Mouse (Mus musculus) embryonic facial prominence, embryonic 13.5 days (tissue): Measurements from ENCODE around the gene Mapk8ip3. TPM values are rescaled to one million over a fixed set of nuclear protein-coding genes. Genes with fewer than 3 reads are reported as not detected.

Source experiments
- ATAC-seq: fragments of 200-750 bp; cut with Nextera tagmentation; 2 replicates; pipeline ENCODE4 v1.8.0; 2017; ENCODE audit warnings: low read depth; ENCODE audit not compliant: insufficient number of reproducible peaks, insufficient read depth, low FRiP score, low TSS enrichment
- H3K27ac ChIP-seq: fragments of 300-500 bp; sonication (generic); 2 replicates; pipeline ENCODE4 v1.5.1; 2015; ENCODE audit warnings: moderate library complexity, mild to moderate bottlenecking, inconsistent platforms
- H3K27me3 ChIP-seq: fragments of 300-500 bp; sonication (generic); 2 replicates; pipeline ENCODE4 v1.6.1; 2015; ENCODE audit warnings: mild to moderate bottlenecking, inconsistent platforms
- H3K36me3 ChIP-seq: fragments of 300-500 bp; sonication (generic); 2 replicates; pipeline ENCODE4 v1.6.1; 2015; ENCODE audit warnings: mild to moderate bottlenecking, inconsistent platforms
- H3K4me1 ChIP-seq: fragments of 300-500 bp; sonication (generic); 2 replicates; pipeline ENCODE4 v1.6.1; 2015; ENCODE audit warnings: inconsistent platforms
- H3K4me2 ChIP-seq: fragments of 300-500 bp; sonication (generic); 2 replicates; pipeline ENCODE4 v1.6.1; 2015; ENCODE audit warnings: moderate library complexity, mild to moderate bottlenecking, inconsistent platforms
- H3K4me3 ChIP-seq: fragments of 300-500 bp; sonication (generic); 2 replicates; pipeline ENCODE4 v1.5.1; 2015; ENCODE audit warnings: mild to moderate bottlenecking, inconsistent platforms
- H3K9ac ChIP-seq: fragments of 300-500 bp; sonication (generic); 2 replicates; pipeline ENCODE4 v1.6.1; 2015; ENCODE audit warnings: mild to moderate bottlenecking, inconsistent platforms
- H3K9me3 ChIP-seq: fragments of 300-500 bp; sonication (generic); 2 replicates; pipeline ENCODE4 v1.6.1; 2016; ENCODE audit warnings: inconsistent platforms
- WGBS: fragments of 180-500 bp; shearing (Covaris S2); methylation state at CpG from one replicate; pipeline ENCODE4 v1.1.7; 2015; ENCODE audit warnings: mixed read lengths; 5-methylcytosine and 5-hydroxymethylcytosine counted together
- polyA plus RNA-seq: library from polyadenylated mRNA; unstranded; fragments of >200 nt; fragmentation: Nextera tagmentation; extraction: Ambion mirVana; gene quantifications from 2 replicates; pipeline ENCODE4 v1.2.1, GENCODE M21; 2015

Mapk8ip3 gene
- polyA plus RNA-seq, 1 experiment from 2014 or later = 41.6 TPM

GRCm38 (mm10) chr17:24856589-24856988 is 80.2 kb downstream of the Mapk8ip3 start:
- Histone ChIP-seq H3K4me2 (no peak overlapping the region), H3K9me3 (no peaks in the 10 kb centered on the region), H3K36me3 (peaks cover 56% of the 10 kb centered on the region), H3K27me3 (peaks cover 3% of the 10 kb centered on the region), H3K9ac (no peak overlapping the region; the same call in 1 of the 2 replicates), H3K4me1 (peaks cover 2% of the 10 kb centered on the region; the same call in 1 of the 2 replicates), H3K27ac (no peak overlapping the region), H3K4me3 (no peak overlapping the region)
- no peak for ATAC-seq
- 89% methylated on average over 13 of the region's 13 CpGs for WGBS

- Histone ChIP-seq H3K27ac (no peak overlapping the region), H3K4me3 (no peak overlapping the region), H3K27me3 (peaks cover 9% of the 10 kb centered on the region), H3K4me1 (peaks cover 9% of the 10 kb centered on the region), H3K9me3 (no peaks in the 10 kb centered on the region), H3K9ac (no peak overlapping the region), H3K4me2 (no peak overlapping the region), H3K36me3 (peaks cover 50% of the 10 kb centered on the region)
- 73% methylated on average over 3 of the region's 3 CpGs for WGBS
- no peak for ATAC-seq
These were observed 80.8 kb downstream of the Mapk8ip3 start for GRCm38 (mm10) chr17:24855838-24856464.

- Histone ChIP-seq H3K9me3 (no peaks in the 10 kb centered on the region), H3K27ac (no peak overlapping the region), H3K4me2 (peak overlapping the region; percentile 86), H3K4me1 (peaks cover 17% of the 10 kb centered on the region), H3K9ac (peak overlapping the region; percentile 73; the same call in 1 of the 2 replicates), H3K4me3 (peak overlapping the region; percentile 76), H3K27me3 (peaks cover 14% of the 10 kb centered on the region), H3K36me3 (peaks cover 30% of the 10 kb centered on the region)
- 75% methylated on average over 10 of the region's 10 CpGs for WGBS
- ATAC-seq = no peak
These were observed 85.2 kb downstream of the Mapk8ip3 start for GRCm38 (mm10) chr17:24851381-24852125.

- no peaks in the 10 kb centered on the region for H3K9me3 ChIP-seq
- no peak for ATAC-seq
- H3K9ac ChIP-seq = peak overlapping the region; percentile 73
- H3K4me3 ChIP-seq = peak overlapping the region; percentile 76
- H3K27ac ChIP-seq = no peak overlapping the region
- 1% methylated on average over 20 of the region's 20 CpGs for WGBS
- peaks cover 17% of the 10 kb centered on the region for H3K4me1 ChIP-seq
- H3K36me3 ChIP-seq = peaks cover 22% of the 10 kb centered on the region
- H3K27me3 ChIP-seq = peaks cover 14% of the 10 kb centered on the region
- H3K4me2 ChIP-seq = peak overlapping the region; percentile 86
These were observed 86.0 kb downstream of the Mapk8ip3 start for GRCm38 (mm10) chr17:24850773-24851127.

- Histone ChIP-seq H3K36me3 (peaks cover 17% of the 10 kb centered on the region), H3K9ac (peak within 1 kb of the TSS; percentile 82), H3K4me3 (peak within 1 kb of the TSS; percentile 76), H3K9me3 (no peaks in the 10 kb centered on the region), H3K4me1 (peaks cover 17% of the 10 kb centered on the region), H3K4me2 (peak within 1 kb of the TSS; percentile 86), H3K27ac (peak within 1 kb of the TSS; percentile 88), H3K27me3 (peaks cover 14% of the 10 kb centered on the region)
- ATAC-seq = peak; percentile 99
- WGBS = under 1% methylated on average over 58 of the region's 58 CpGs
These were observed 86.6 kb downstream of the Mapk8ip3 start, which contains the start of gene Fahd1 for GRCm38 (mm10) chr17:24850065-24850772. Fahd1 (minus strand) TSS chr17:24850364.

- Histone ChIP-seq H3K36me3 (peaks cover 15% of the 10 kb centered on the region), H3K4me3 (peak overlapping the region; percentile 76), H3K9me3 (no peaks in the 10 kb centered on the region), H3K9ac (peak overlapping the region; percentile 82), H3K27me3 (peaks cover 16% of the 10 kb centered on the region), H3K27ac (peak overlapping the region; percentile 88), H3K4me2 (peak overlapping the region; percentile 86), H3K4me1 (peaks cover 17% of the 10 kb centered on the region)
- peak; percentile 45; the same call in 1 of the 2 replicates for ATAC-seq
- WGBS = under 1% methylated on average over 21 of the region's 21 CpGs
These were observed 87.1 kb downstream of the Mapk8ip3 start for GRCm38 (mm10) chr17:24849733-24850064.

GRCm38 (mm10) chr17:24848600-24849031 is 88.2 kb downstream of the Mapk8ip3 start:
- ATAC-seq = no peak
- Histone ChIP-seq H3K4me3 (peak overlapping the region; percentile 76; the same call in 1 of the 2 replicates), H3K9me3 (no peaks in the 10 kb centered on the region), H3K27ac (no peak overlapping the region), H3K9ac (no peak overlapping the region), H3K4me1 (peaks cover 17% of the 10 kb centered on the region), H3K36me3 (peaks cover 6% of the 10 kb centered on the region), H3K4me2 (peak overlapping the region; percentile 86), H3K27me3 (peaks cover 22% of the 10 kb centered on the region)

- no peak for ATAC-seq
- H3K4me1 ChIP-seq = peaks cover 17% of the 10 kb centered on the region
- no peak overlapping the region for H3K4me2 ChIP-seq
- H3K9ac ChIP-seq = no peak overlapping the region
- H3K36me3 ChIP-seq = no peaks in the 10 kb centered on the region
- peaks cover 22% of the 10 kb centered on the region for H3K27me3 ChIP-seq
- WGBS = 97% methylated on average over 1 of the region's 1 CpGs
- no peak overlapping the region for H3K4me3 ChIP-seq
- H3K9me3 ChIP-seq = no peaks in the 10 kb centered on the region
- H3K27ac ChIP-seq = no peak overlapping the region
These were observed 89.4 kb downstream of the Mapk8ip3 start for GRCm38 (mm10) chr17:24847386-24847785.

GRCm38 (mm10) chr17:24844525-24844924 is 92.3 kb downstream of the Mapk8ip3 start:
- WGBS = 56% methylated on average over 9 of the region's 9 CpGs
- Histone ChIP-seq H3K27ac (no peak overlapping the region), H3K9me3 (no peaks in the 10 kb centered on the region), H3K27me3 (peaks cover 20% of the 10 kb centered on the region), H3K4me3 (no peak overlapping the region), H3K9ac (no peak overlapping the region), H3K4me1 (peaks cover 6% of the 10 kb centered on the region), H3K36me3 (no peaks in the 10 kb centered on the region), H3K4me2 (no peak overlapping the region)
- no peak for ATAC-seq

GRCm38 (mm10) chr17:24842631-24843030 is 94.1 kb downstream of the Mapk8ip3 start:
- no peak overlapping the region for H3K4me2 ChIP-seq
- H3K4me3 ChIP-seq = no peak overlapping the region
- ATAC-seq = no peak
- H3K4me1 ChIP-seq = no peaks in the 10 kb centered on the region
- no peak overlapping the region for H3K9ac ChIP-seq
- 47% methylated on average over 2 of the region's 2 CpGs for WGBS
- peaks cover 20% of the 10 kb centered on the region for H3K27me3 ChIP-seq
- no peak overlapping the region for H3K27ac ChIP-seq
- no peaks in the 10 kb centered on the region for H3K36me3 ChIP-seq
- H3K9me3 ChIP-seq = no peaks in the 10 kb centered on the region
